Mouse (Mus musculus) large intestine, adult 2 months (tissue): ENCODE data around the gene Leng1. TPM values are rescaled to one million over a fixed set of nuclear protein-coding genes. Genes with fewer than 3 reads are reported as not detected.
"Not testable (repeated sequence)": the region's sequence is repeated elsewhere in the genome, so short reads cannot be mapped to it uniquely, and the experiment has no call there.

Experiments used
- DNase-seq: peaks from one replicate; pipeline ENCODE4 v3.0.0-alpha.2; 2012; ENCODE audit warnings: low read depth, low spot score
- WGBS: fragments of 180-500 bp; shearing (Covaris S2); methylation state at CpG from one replicate; pipeline ENCODE4 v1.1.7; 2018; 5-methylcytosine and 5-hydroxymethylcytosine counted together
- polyA plus RNA-seq: library from polyadenylated mRNA; depleted of rRNA; stranded (reverse); fragments of >200 nt; gene quantifications from 2 replicates; pipeline ENCODE4 v1.2.3, GENCODE M21; 2012; rRNA removed

Gene Leng1
- 6.5 and 7.4 TPM in 2 replicates for polyA plus RNA-seq

DNA sequence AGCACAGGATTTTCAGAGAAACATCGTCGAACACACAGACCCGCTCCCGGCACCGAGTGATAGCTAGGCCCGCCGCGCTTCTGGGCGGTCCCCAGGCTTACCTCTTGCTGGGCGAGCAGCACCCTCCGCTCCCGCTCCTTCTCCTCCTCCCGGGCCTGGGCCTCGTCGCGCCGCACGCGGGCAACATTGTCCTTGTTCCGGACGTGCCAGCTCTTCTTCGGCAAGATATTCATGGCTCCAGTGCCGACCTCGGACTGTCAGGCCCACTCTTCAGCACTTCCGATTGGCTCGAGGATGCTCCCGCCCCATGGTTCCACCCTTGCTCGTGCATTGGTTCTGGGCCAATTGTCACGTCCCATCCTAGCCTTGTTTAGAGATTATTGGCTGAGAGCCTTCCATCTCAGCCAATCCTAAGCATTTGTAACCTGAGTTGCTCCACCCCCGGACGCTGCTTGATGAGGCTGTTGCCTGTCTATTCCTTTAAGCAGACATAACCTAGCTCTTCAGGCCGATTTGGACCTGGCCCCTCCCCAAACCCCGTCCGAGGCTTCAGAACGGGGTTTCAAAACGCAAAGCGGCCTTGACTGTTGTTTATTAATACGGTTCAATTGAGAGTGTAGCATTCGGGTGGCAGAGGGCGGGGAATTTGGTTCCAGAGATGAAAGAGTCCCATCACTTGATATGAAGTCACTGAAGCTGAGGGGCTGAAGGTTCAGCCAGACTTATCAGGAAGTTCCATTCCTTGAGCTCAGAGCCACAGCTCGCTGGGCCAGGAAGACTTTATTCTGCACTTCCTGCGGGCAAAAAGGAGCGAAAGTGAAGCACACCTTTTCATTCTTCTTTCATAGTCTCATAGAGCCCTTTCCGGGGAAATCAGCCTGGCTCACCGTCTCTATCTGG is at the start of gene Leng1:
TSS of gene Leng1 (minus strand) at position 626 of the 900 bp plus-strand sequence.
- WGBS = 3% methylated on average over 45 of the region's 45 CpGs
- DNase-seq = peak; percentile 96

DNA sequence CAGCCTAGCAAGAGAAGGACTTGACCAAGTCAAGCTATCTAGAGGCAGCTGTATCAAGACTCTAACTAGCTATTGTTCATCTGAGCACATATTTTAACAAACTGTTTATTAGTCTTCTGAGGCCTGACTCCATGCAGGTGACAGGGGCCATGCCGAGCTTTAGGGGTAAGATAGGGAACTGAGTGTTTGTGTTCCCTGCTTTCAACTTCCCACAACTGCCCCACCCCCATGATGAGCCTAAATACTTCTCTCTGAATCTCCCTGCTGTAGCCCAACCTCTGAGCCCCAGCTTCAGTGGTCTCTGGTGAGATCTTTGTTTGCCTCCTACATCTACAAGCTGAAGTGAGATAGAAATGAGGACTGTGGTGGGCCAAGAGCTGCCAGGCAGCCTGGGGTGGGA is 49.6 kb upstream of the Leng1 start:
- no peak for DNase-seq
- WGBS = 17% methylated on average over 1 of the region's 1 CpGs

DNA sequence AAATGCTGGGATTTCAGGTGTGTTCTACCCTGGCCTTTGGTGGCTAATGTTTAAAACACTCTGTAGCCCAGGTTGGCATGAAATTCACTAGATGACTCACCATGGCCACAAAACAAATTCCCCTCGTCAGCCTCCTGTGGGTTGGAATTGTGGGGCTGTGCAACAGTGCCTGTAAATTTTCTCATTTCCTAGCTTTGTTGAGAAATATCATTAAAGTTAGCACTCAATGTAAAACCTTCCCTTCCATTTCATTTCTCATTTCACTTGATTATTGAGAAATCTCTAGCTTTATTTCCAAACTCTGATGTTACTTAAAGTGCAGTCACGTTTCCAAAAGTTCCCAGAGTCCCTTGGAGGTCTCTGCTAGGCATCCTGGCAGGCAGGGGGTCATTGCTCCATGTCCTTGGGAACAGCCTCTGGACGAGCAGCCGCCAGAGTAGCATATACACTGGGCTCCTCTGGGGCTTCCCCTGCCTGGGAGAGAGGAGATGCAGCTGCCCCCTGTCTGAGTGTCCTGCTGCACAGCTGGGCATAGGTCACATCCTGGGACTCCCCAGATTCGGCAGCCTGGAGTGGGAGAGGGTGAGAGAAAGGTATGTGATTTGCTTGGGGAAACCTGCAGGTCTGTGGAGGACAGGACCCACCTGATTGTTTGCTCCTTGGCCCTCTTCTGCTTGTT is 46.8 kb upstream of the Leng1 start:
- 18% methylated on average over 5 of the region's 5 CpGs for WGBS
- no peak for DNase-seq

DNA sequence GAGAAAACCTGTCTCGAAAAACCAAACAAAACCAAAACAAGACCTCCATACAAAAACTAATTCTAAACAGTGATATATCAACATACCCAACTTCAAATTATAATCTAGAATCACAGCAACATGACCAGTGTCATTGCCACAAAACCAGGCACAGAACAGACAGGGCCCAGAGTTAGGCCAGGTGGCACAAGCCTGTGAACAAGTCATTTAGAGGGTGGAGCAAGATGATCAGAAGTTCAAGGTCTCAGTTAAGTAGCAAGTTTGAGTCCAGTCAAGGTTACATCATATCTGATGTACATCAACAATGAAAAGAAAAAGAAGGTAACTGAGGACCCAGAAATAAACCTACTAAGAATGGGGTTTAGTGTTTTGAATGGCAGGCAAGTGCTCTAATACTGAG is 43.4 kb upstream of the Leng1 start:
- no peak for DNase-seq
- WGBS = 54% methylated on average over 1 of the region's 1 CpGs

- DNase-seq = not testable (repeated sequence)
- 54% methylated on average over 5 of the region's 5 CpGs for WGBS
Observed at GRCm38 (mm10) chr7:3708447-3708980, 42.9 kb upstream of the Leng1 start.

DNA sequence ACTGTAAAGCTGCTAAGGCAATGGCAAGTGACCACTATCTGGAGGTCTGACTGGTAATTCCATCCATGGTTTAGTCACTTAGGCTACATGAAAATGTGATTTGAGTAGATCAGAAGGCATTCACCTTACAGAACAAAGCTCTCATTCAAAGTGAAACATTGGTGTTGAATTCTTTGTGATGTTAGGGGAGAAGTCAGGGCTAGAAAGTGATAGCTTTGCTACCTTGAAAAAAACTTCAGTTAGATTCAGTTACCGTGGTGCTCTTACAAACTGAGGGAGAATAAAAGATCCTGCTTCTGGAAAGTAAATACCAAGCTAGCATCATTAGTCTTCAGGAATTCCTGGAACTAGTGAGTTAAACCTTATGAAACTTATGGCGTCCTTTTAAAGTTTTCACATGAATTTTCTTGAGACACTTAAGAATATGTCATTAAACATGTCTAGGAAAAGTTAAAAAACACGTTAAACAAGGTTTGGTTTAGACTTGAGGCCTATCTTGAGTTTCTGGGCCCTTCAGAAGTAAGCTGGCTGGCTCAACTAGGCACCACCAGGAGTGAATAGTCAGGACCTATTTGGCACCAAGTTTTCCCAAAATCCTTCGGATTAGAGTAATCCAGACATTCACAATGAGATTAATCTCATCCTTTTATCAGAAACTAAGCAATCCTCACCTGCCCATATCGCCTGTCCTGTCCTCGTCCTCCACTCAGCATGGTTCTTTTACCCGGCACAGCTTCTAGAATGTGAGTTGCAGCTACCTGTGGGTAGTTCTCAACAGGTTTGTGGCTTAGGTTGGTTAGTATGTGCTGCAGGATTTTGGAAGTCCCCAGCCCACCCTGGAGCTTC is 42.2 kb upstream of the Leng1 start:
- DNase-seq = no peak

GRCm38 (mm10) chr7:3707027-3707426 is 41.4 kb upstream of the Leng1 start:
- 58% methylated on average over 4 of the region's 4 CpGs for WGBS
- DNase-seq = no peak

More for the DNA sequence above, 42.2 kb upstream of the Leng1 start:
- WGBS = 63% methylated on average over 7 of the region's 7 CpGs

DNA sequence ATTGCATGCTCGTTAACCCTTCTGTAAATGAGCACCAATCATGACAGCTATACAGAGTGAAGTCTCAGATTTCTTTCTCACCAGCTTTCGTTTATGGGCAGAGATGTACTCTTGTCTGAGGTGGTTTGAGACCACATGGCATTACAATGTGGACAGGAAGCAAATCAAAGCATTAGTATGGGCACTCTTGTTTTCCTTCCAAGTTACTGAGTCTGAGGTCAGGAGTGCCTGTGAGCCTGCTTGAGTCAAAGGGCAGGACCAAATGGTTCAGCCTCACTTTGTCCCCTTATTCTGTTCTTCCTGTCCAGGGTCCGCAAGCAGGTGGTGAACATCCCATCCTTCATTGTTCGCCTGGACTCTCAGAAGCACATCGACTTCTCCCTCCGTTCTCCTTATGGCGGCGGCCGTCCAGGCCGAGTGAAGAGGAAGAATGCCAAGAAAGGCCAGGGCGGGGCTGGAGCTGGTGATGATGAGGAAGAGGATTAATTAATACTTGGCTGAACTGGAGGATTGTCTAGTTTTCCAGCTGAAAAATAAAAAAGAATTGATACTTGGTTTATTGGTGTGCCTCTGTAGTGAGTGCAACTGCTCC is 40.8 kb upstream of the Leng1 start:
- 27% methylated on average over 11 of the region's 11 CpGs for WGBS
- no peak for DNase-seq

DNA sequence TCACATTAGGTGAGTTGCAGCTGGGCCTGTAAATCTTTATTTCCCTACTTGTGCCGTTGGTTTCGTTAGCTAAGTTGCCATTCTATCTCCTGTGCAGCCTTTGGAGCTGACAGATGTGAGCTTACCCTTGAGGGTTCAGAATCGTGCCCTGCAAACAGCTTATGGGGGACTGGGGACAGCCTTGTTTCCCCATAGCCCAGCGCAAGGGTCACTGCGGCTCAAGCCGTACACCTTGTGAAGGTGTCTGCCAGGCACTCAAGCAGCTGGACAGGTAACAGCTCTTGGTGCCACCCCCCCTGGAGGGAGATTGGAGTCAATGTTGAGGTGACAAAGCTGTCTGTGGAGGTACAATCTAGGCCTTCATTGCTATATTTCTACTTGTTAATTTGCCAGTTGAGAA is 40.3 kb upstream of the Leng1 start:
- 13% methylated on average over 6 of the region's 6 CpGs for WGBS
- DNase-seq = no peak

GRCm38 (mm10) chr7:3705461-3705860 is 39.8 kb upstream of the Leng1 start:
- not testable (repeated sequence) for DNase-seq
- 10% methylated on average over 7 of the region's 7 CpGs for WGBS

GRCm38 (mm10) chr7:3704475-3704874 is 38.8 kb upstream of the Leng1 start:
- WGBS = under 1% methylated on average over 20 of the region's 20 CpGs
- DNase-seq = no peak

- WGBS = under 1% methylated on average over 42 of the region's 42 CpGs
Observed at GRCm38 (mm10) chr7:3703879-3704441, 38.3 kb upstream of the Leng1 start, which contains the start of gene Rps9. Rps9 (plus strand) TSS chr7:3703993.

DNA sequence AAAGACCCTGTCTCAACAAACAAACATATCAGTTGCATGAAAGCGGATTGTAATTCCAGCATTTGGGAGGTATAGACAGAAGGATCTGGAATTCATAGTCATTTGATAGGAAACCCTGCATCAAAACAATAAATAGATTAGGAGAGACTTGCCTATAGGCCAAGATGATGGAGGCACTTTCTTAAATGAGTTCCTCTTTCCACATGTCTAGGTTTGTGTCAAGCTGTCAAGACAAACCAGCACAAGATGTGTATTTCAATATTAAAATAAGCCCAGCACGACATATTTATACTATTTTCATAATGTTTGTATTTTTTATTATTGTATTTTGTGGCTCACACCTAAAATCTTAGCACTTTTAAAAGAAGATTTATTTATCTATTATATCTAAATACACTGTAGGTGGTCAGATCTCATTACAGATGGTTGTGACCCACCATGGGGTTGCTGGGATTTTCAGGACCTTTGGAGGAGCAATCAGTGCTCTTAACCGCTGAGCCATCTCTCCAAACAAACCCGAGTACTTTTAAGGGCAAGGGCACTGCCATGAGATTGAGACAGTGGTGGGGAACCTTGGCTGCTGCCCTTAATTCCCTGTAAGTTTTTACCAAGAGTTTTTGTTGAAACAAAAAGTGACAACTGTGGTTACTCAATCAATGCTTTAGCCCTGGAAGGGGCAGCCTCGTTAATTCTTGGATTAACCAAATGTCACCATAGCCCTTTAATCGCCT is 37.7 kb upstream of the Leng1 start:
- 18% methylated on average over 6 of the region's 6 CpGs for WGBS
- no peak for DNase-seq

More at GRCm38 (mm10) chr7:3703879-3704441, 38.3 kb upstream of the Leng1 start, which contains the start of gene Rps9:
- DNase-seq = peak; percentile 80

- 94% methylated on average over 6 of the region's 6 CpGs for WGBS
- no peak for DNase-seq
Observed at GRCm38 (mm10) chr7:3698471-3698870, 32.8 kb upstream of the Leng1 start.

DNA sequence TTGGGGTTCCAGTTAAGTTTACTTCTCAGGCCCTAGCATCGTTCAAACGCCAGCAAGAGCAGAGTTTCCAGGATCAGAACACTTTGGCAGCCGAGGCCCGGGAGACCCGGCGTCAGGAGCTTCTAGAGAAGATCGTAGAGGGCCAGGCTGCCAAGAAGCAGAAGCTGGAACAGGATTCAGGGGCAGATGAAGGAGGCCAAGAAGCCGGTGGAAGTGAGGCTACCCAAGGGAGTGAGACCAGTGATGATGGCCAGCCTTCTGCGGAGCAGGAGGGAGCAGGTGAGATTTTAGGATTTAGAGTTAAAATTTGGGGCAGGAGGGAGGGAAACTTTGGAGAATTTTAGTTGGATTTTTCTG is 29.3 kb upstream of the Leng1 start:
- WGBS = 7% methylated on average over 9 of the region's 9 CpGs
- DNase-seq = not testable (repeated sequence)

GRCm38 (mm10) chr7:3694076-3694948 is 28.7 kb upstream of the Leng1 start:
- under 1% methylated on average over 51 of the region's 55 CpGs for WGBS
- DNase-seq = peak; percentile 53

DNA sequence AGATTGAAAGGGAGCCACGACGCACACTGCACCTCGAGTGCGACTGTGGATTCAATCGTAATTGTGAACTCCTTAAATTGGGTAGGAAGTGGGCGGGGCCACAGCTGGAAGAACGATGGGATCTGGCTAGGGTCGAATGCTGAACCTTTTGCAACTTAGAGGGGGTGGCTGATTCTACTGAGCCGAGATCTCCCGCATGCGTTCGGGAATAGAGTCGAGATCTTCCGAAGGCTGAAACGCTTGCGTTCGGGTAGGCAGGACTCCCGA is 28.1 kb upstream of the Leng1 start:
- no peak for DNase-seq
- under 1% methylated on average over 18 of the region's 18 CpGs for whole genome bisulfite sequencing
